Mouse (Mus musculus) gastrocnemius, adult 18-20 months (tissue): ENCODE results near the gene Ddr1. TPM values are rescaled to one million over a fixed set of nuclear protein-coding genes. Genes with fewer than 3 reads are reported as not detected.
A peak's percentile ranks its signal among the peaks of the same experiment; 100 is the strongest.

Experiments used
- DNase-seq: peaks from one replicate; pipeline ENCODE4 v3.0.0; 2021; ENCODE audit warnings: low spot score
- total RNA-seq, 2 experiments: library from RNA; stranded (reverse); gene quantifications; 2 replicates each; pipeline ENCODE4 v1.2.3; 2021

Gene Ddr1
- total RNA-seq, 2 experiments from 2014 or later, result 12.4 to 17.1 TPM

DNA sequence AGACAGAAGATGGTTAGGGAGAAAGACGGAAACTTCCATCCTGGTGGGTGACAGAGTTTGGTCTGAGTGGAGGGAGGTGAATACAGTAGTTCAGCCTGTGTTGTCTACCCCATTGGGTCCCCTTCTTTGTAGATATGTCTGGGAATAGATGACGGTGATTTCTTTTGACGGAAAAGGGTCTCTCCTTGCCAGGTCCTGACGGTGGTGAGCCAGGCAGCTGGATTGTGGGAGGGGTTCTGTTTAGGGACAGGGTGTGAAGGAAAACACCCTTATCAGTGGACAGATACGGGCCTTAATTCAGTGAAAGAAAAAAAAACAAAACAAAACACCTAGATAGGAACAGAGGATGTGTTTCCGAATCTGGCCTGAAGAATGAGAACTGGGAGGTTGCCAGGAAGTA lies 65.1 kb downstream of the Ddr1 start:
- no peak for DNase-seq

DNA sequence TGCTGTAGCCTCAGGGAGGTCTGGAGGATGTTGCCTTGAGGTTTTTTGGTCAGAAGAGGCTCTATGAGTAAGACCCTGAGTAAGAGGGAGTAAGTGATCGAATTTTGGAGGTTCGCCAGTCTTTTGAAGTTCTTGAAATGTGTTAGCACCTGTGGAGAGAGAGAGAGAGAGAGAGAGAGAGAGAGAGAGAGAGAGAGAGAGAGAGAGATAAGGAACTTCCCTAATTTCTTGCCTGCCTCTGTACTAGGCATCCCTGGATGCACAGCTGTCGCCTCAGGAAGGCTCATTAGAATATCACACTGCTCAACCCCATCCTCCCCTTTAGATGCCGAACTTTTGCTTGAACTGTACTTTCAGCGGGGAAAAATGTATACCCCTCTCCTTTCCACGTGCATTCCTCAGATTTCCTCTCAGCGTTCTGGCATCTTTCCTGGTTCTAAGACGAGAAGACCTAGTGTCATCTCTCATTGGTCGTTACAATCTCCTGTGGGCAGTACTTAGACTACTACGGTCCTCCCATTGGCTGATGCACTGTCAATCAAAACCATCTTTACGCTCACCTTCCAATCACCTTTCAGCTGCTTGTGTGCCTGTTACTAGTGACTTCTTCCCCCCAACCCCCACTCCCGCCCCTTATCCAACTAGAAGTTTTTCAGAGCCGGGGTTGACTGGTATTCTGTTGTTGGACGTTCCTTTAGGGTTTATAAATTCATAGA lies 65.8 kb downstream of the Ddr1 start:
- DNase-seq, result peak; percentile 42

DNA sequence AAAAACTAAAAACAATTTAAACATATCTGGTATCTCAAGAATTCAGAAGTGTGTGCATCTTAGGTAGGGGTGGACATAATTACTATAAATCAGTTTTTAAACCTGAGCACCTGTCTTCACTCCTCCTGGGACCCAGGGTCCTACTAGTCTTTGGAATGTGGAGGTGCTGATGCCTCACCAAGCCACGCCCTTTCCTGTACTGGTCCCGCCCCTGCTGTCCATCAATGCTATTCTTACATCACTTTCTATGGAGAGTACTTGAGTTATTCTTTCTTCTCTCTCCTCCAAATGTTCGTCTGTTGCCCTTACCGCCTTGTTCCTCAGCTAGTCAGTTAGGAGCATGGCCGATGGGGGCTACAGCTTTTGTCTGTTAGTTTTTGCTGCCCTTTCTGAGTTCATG lies 68.1 kb downstream of the Ddr1 start:
- DNase-seq, result peak; percentile 20

DNA sequence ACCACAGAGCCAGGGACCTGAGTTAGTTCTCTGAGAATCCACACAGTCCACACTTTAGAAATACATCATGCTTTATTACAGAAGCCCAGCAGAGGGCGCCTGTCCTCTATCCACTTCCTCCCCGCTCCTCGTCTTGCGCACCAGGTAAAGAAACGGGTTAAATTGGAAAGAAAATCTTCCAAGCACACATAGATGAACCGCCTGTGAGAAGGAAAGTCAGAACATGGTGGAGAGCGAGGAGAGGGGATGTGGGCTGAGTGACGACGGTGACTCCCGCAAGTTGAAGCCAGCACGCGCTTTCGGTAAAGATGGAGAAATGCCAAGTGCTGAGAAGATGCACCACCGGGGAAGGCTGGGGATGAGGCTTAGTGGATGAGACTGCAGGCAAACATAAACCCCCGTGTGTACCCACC lies 68.7 kb downstream of the Ddr1 start:
- DNase-seq, result peak; percentile 62

DNA sequence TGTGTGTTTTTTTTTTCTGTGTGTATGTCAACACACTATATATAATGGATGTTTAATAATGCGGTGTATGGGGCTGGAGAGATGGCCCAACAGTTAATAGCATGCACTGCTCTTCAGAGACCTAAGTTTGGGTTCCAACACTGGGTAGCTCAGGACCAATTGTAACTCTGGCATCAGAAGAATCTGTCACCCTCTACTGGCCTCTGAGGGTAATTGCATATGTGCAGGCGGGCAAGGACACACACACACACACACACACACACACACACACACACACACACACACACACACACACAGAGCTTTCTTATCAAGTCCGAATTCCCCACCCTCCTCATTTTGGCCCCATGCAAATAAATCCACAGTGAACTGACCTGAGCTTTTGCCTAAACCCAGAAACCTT lies 69.2 kb downstream of the Ddr1 start:
- no peak for DNase-seq

DNA sequence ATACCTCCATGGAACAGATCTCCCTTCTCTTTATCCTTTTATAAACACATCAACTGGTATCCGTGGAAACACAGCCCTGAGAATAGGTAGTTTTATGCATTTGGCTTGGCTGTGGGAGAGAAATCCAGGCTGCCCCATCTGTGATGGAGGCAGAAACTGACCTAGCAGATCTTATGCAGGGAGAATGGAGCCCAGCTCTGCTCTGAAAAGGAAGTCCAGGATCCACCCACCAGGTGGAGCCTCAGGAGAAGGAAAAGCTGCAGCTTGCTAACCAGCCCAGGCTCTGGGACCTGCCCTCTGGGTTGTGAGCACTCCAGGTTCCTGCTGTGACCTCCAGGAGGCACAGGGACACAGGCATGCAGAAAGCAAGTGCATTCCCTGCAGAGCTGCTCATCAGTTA lies 70.4 kb downstream of the Ddr1 start:
- no peak for DNase-seq

Other genes starting within 250 kb of the Ddr1 start
- 1 to 10 TPM in 1 of 2 experiments, under 1 TPM in 1; 0.39 to 1.2 TPM for gene H2-Q10, start 234.5 kb downstream of the Ddr1 start, total RNA-seq
- not detected for gene Pou5f1, start 198.6 kb downstream of the Ddr1 start, total RNA-seq
- gene Tcf19, start 187.8 kb downstream of the Ddr1 start, total RNA-seq, result under 1 TPM; 0.66 TPM
- 1 to 10 TPM; 1.3 to 2.1 TPM for gene Cchcr1, start 187.5 kb downstream of the Ddr1 start, total RNA-seq
- not detected for gene Psors1c2, start 171.4 kb downstream of the Ddr1 start, total RNA-seq
- under 1 TPM; 0.09 to 0.69 TPM for gene Cdsn, start 152.5 kb downstream of the Ddr1 start, total RNA-seq
- not detected for gene 2300002M23Rik, start 137.2 kb downstream of the Ddr1 start, total RNA-seq
- not detected for gene Sfta2, start 103.1 kb downstream of the Ddr1 start, total RNA-seq
- not detected for gene Gm9573, start 78.0 kb downstream of the Ddr1 start, total RNA-seq
- gene Mucl3, start 60.9 kb downstream of the Ddr1 start, total RNA-seq, result not detected
- 10 to 100 TPM in 1 of 2 experiments, 1 to 10 TPM in 1; 9.8 to 13.7 TPM for gene Vars2, start 37.0 kb downstream of the Ddr1 start, total RNA-seq
- 10 to 100 TPM; 17.7 to 18.9 TPM for gene Gtf2h4, start 30.9 kb downstream of the Ddr1 start, total RNA-seq
- 1 to 10 TPM; 7.1 to 8.0 TPM for gene Ier3, start 117.1 kb upstream of the Ddr1 start, total RNA-seq
- 10 to 100 TPM; 58.1 to 61.3 TPM for gene Flot1, start 118.6 kb upstream of the Ddr1 start, total RNA-seq
- gene Tubb5, start 133.7 kb upstream of the Ddr1 start, total RNA-seq, result 10 to 100 TPM; 25.7 to 34.7 TPM
- gene Mdc1, start 136.9 kb upstream of the Ddr1 start, total RNA-seq, result 1 to 10 TPM; 4.2 to 6.7 TPM
- 1 to 10 TPM in 1 of 2 experiments, under 1 TPM in 1; 0.68 to 1.5 TPM for gene Nrm, start 156.7 kb upstream of the Ddr1 start, total RNA-seq
- gene Ppp1r18, start 161.0 kb upstream of the Ddr1 start, total RNA-seq, result 1 to 10 TPM; 4.1 to 5.8 TPM
- gene Dhx16, start 175.2 kb upstream of the Ddr1 start, total RNA-seq, result 10 to 100 TPM; 11.7 to 14.1 TPM
- 10 to 100 TPM; 78.6 to 79.3 TPM for gene 2310061I04Rik, start 192.8 kb upstream of the Ddr1 start, total RNA-seq
- gene Atat1, start 205.5 kb upstream of the Ddr1 start, total RNA-seq, result 1 to 10 TPM; 3.9 to 4.8 TPM
- 10 to 100 TPM; 61.6 to 62.4 TPM for gene Mrps18b, start 211.8 kb upstream of the Ddr1 start, total RNA-seq
- gene Ppp1r10, start 211.8 kb upstream of the Ddr1 start, total RNA-seq, result 10 to 100 TPM; 23.2 to 43.9 TPM